Mouse (Mus musculus): ENCODE results near the gene Fam20a.

GRCm38 (mm10) chr11:109635871-109636395, 86.1 kb downstream of the Fam20a start:
- no peak for TF ChIP-seq CTCF (IDR thresholded peaks at IDR 0.05; ENCODE audit: low read depth)
- no peak for TF ChIP-seq EP300 (IDR thresholded peaks at IDR 0.05; ENCODE audit: low read depth)

Measured in liver, embryonic 14.5 days (tissue).